9 mouse cellular contexts compared by ENCODE assay signal in genomic region chr12:83143071-83143470, GRCm38 (mm10).
DNase-seq lines count a peak whose midpoint lies in the region; TF ChIP-seq lines count a peak whose summit lies in the region.
"Had no signal": no experiment of that assay in that cellular context is flagged by ENCODE, and none has a peak within 500 bp of the region (broad histone marks: within the 10 kb centered on the region; RNA-seq: fewer than 3 reads in every experiment).

No protein-coding gene starts in this region.

- intact Hi-C loops in gastrocnemius, postnatal 36 days (cut with DNase I), result no loop called here
- intact Hi-C loops in left cerebral cortex, postnatal 14 days (cut with DNase I), result no loop called here

- TF ChIP-seq CTCF in lung, adult 2 months (IDR thresholded peaks at IDR 0.05; ENCODE audit: insufficient read depth, low read length), result no peak

- H3K9me3 ChIP-seq in erythroblast, embryonic 14.5 days (ENCODE audit: control insufficient read depth, low read length), result no peaks in the 10 kb centered on the region
- H3K9me3 ChIP-seq: limb, embryonic 15.5 days had no signal

- no peak overlapping the region for H3K4me3 ChIP-seq in lung, adult 2 months (replicated peaks; ENCODE audit: extremely low read depth, low read depth, low read length)
- peak overlapping the region; percentile 2 for H3K4me3 ChIP-seq in erythroblast, embryonic 14.5 days (replicated peaks)
- H3K4me3 ChIP-seq: limb, embryonic 15.5 days had no signal

- no peaks in the 10 kb centered on the region for H3K36me3 ChIP-seq in erythroblast, embryonic 14.5 days (ENCODE audit: control insufficient read depth)
- H3K36me3 ChIP-seq: limb, embryonic 15.5 days had no signal

- peaks cover 12% of the 10 kb centered on the region for H3K27me3 ChIP-seq in erythroblast, embryonic 14.5 days (ENCODE audit: control insufficient read depth)
- H3K27me3 ChIP-seq: limb, embryonic 15.5 days had no signal

- 43% methylated on average over 3 of the region's 3 CpGs for WGBS in lung, adult 2 months

- DNase-seq in gastrocnemius, postnatal 10 days, result peak; percentile 14
- no peak for DNase-seq in gastrocnemius, postnatal 36 days
- DNase-seq in lung, adult 18-20 months, result peak; percentile 20 to 29
- DNase-seq in lung, adult 2 months, result no peak
- peak; percentile 58 to 79 for DNase-seq in spleen, postnatal 10 days (ENCODE audit: low spot score in 2 of 2)
- DNase-seq in left cerebral cortex, postnatal 14 days (ENCODE audit: low spot score in 2 of 2), result no peak
- DNase-seq in thymus, postnatal 36 days, result no peak

- H3K4me1 ChIP-seq in lung, adult 2 months (ENCODE audit: control insufficient read depth, insufficient read depth, low read length), result no peaks in the 10 kb centered on the region; the same call in 1 of the 2 replicates
- peaks cover 45% of the 10 kb centered on the region for H3K4me1 ChIP-seq in erythroblast, embryonic 14.5 days (ENCODE audit: control insufficient read depth)
- H3K4me1 ChIP-seq: limb, embryonic 15.5 days had no signal

- no peak for TF ChIP-seq POLR2A in lung, adult 2 months (IDR thresholded peaks at IDR 0.05; ENCODE audit: borderline replicate concordance, extremely low read depth, low read depth, low read length)

Comparison
In these comparisons a context has a peak if more than half of its experiments do, and no peak if none do; other contexts are left out.
1. DNase-seq: peak in gastrocnemius, postnatal 10 days (single experiment), lung, adult 18-20 months (2 of 2) and spleen, postnatal 10 days (2 of 2); none in gastrocnemius, postnatal 36 days (0 of 2), lung, adult 2 months (single experiment), left cerebral cortex, postnatal 14 days (0 of 2) and thymus, postnatal 36 days (0 of 2).